Comparison of ENCODE assay signal across 12 mouse cellular contexts in genomic region chr5:113910705-113911104, GRCm38 (mm10). TPM values are rescaled to one million over a fixed set of nuclear protein-coding genes. Genes with fewer than 3 reads are reported as not detected.
DNase-seq lines count a peak whose midpoint lies in the region; ATAC-seq and TF ChIP-seq lines count a peak whose summit lies in the region.
"Had no signal": no experiment of that assay in that cellular context is flagged by ENCODE, and none has a peak within 500 bp of the region (broad histone marks: within the 10 kb centered on the region; RNA-seq: fewer than 3 reads in every experiment).

No protein-coding gene starts in this region.

- H3K36me3 ChIP-seq in E14TG2a.4 (ENCODE audit: insufficient read depth, low read length): no peaks in the 10 kb centered on the region
- no peaks in the 10 kb centered on the region for H3K36me3 ChIP-seq in kidney, embryonic 16.5 days (ENCODE audit: insufficient read depth, low read length)
- H3K36me3 ChIP-seq in liver, embryonic 15.5 days (replicated peaks): no peaks in the 10 kb centered on the region
- no peaks in the 10 kb centered on the region for H3K36me3 ChIP-seq in midbrain, embryonic 10.5 days
- H3K36me3 ChIP-seq: forebrain, embryonic 15.5 days; hindbrain, embryonic 10.5 days had no signal

- no peaks in the 10 kb centered on the region for H3K27me3 ChIP-seq in E14TG2a.4 (ENCODE audit: insufficient read depth, low read length)
- no peaks in the 10 kb centered on the region for H3K27me3 ChIP-seq in kidney, embryonic 16.5 days (ENCODE audit: insufficient read depth, low read length)
- H3K27me3 ChIP-seq in liver, embryonic 15.5 days: no peaks in the 10 kb centered on the region
- H3K27me3 ChIP-seq in midbrain, embryonic 10.5 days (ENCODE audit: low read depth, poor library complexity, severe bottlenecking): no peaks in the 10 kb centered on the region
- H3K27me3 ChIP-seq: forebrain, embryonic 15.5 days had no signal

- no peak overlapping the region for H3K4me2 ChIP-seq in kidney, embryonic 16.5 days (replicated peaks; ENCODE audit: low read depth, low read length)
- peak overlapping the region; percentile 100 for H3K4me2 ChIP-seq in liver, embryonic 15.5 days
- H3K4me2 ChIP-seq: forebrain, embryonic 15.5 days had no signal

- no peak overlapping the region for H3K9ac ChIP-seq in kidney, embryonic 16.5 days (replicated peaks; ENCODE audit: low read length)
- H3K9ac ChIP-seq in liver, embryonic 15.5 days: no peak overlapping the region
- H3K9ac ChIP-seq: forebrain, embryonic 15.5 days had no signal

- H3K4me3 ChIP-seq in E14TG2a.4 (replicated peaks; ENCODE audit: low read length): peak overlapping the region; percentile 27; the same call in 1 of the 2 replicates
- no peak overlapping the region for H3K4me3 ChIP-seq in brown adipose tissue, adult 24 weeks (ENCODE audit: insufficient read depth, low read depth, low read length)
- no peak overlapping the region for H3K4me3 ChIP-seq in kidney, embryonic 16.5 days (ENCODE audit: low read length)
- no peak overlapping the region for H3K4me3 ChIP-seq in liver, embryonic 15.5 days (replicated peaks)
- H3K4me3 ChIP-seq in midbrain, embryonic 10.5 days: no peak overlapping the region
- H3K4me3 ChIP-seq: forebrain, embryonic 15.5 days; hindbrain, embryonic 10.5 days had no signal

- TF ChIP-seq CTCF in E14TG2a.4 (conservative IDR thresholded peaks at IDR 0.05; ENCODE audit: low read length): no peak

- H3K27ac ChIP-seq in brown adipose tissue, adult 24 weeks (replicated peaks; ENCODE audit: low read depth, low read length): peak overlapping the region; percentile 36; the same call in 1 of the 2 replicates
- peak overlapping the region; percentile 74; the same call in 1 of the 2 replicates for H3K27ac ChIP-seq in kidney, embryonic 16.5 days (ENCODE audit: low read length)
- no peak overlapping the region for H3K27ac ChIP-seq in liver, embryonic 15.5 days (replicated peaks)
- no peak overlapping the region for H3K27ac ChIP-seq in midbrain, embryonic 10.5 days (replicated peaks)
- H3K27ac ChIP-seq: hindbrain, embryonic 10.5 days had no signal

- H3K9me3 ChIP-seq in E14TG2a.4 (ENCODE audit: low read length): no peaks in the 10 kb centered on the region
- no peaks in the 10 kb centered on the region; the same call in 1 of the 2 replicates for H3K9me3 ChIP-seq in kidney, embryonic 16.5 days (ENCODE audit: low read length)
- no peaks in the 10 kb centered on the region for H3K9me3 ChIP-seq in liver, embryonic 15.5 days (replicated peaks)
- H3K9me3 ChIP-seq in midbrain, embryonic 10.5 days (replicated peaks): no peaks in the 10 kb centered on the region
- H3K9me3 ChIP-seq: forebrain, embryonic 15.5 days; hindbrain, embryonic 10.5 days had no signal

- ATAC-seq in kidney, embryonic 16.5 days (ENCODE audit: low FRiP score, low TSS enrichment): no peak
- no peak for ATAC-seq in liver, embryonic 15.5 days (ENCODE audit: insufficient read depth)
- ATAC-seq: activated CD4-positive, CD25-positive, alpha-beta regulatory T cell, adult 4 months; forebrain, embryonic 15.5 days had no signal

- 65% methylated on average over 6 of the region's 6 CpGs for WGBS in kidney, embryonic 16.5 days
- 68% methylated on average over 6 of the region's 6 CpGs for WGBS in liver, embryonic 15.5 days (ENCODE audit: insufficient replicate concordance)
- 81% methylated on average over 6 of the region's 6 CpGs for WGBS in midbrain, embryonic 10.5 days

- DNase-seq in cerebellum, adult 9-11 months: no peak
- DNase-seq in ovary, postnatal 36 days (ENCODE audit: low spot score): no peak
- no peak for DNase-seq in midbrain, embryonic 10.5 days (ENCODE audit: low spot score)
- DNase-seq: cerebellum, adult 11 months; spleen, adult 18-20 months had no signal

- peaks cover 50% of the 10 kb centered on the region for H3K4me1 ChIP-seq in E14TG2a.4 (replicated peaks; ENCODE audit: low read depth, low read length)
- H3K4me1 ChIP-seq in brown adipose tissue, adult 24 weeks (ENCODE audit: control insufficient read depth, insufficient read depth, insufficient read length, low read length): no peaks in the 10 kb centered on the region
- peaks cover 33% of the 10 kb centered on the region for H3K4me1 ChIP-seq in kidney, embryonic 16.5 days (ENCODE audit: insufficient read depth, low read length)
- peaks cover 49% of the 10 kb centered on the region for H3K4me1 ChIP-seq in liver, embryonic 15.5 days (replicated peaks)
- peaks cover 44% of the 10 kb centered on the region for H3K4me1 ChIP-seq in midbrain, embryonic 10.5 days

RNA-seq across cellular contexts. Expression of gene Coro1c, which starts 2.1 kb away (rescaled TPM):
- polyA plus RNA-seq in brown adipose tissue, adult 24 weeks (2012; ENCODE audit: insufficient read depth, insufficient read length, missing spikeins): 12.6 and 19.9 TPM in 2 replicates
- 122 and 126 TPM in 2 replicates for polyA plus RNA-seq in kidney, embryonic 16.5 days (2015; fragmentation: Nextera tagmentation; extraction: Ambion mirVana)
- 38.6 and 43.4 TPM in 2 replicates for polyA plus RNA-seq in liver, embryonic 15.5 days (2015; fragmentation: Nextera tagmentation; extraction: Ambion mirVana)
- polyA plus RNA-seq in midbrain, embryonic 10.5 days (2016; fragmentation: Nextera tagmentation; extraction: Ambion mirVana): 205 and 233 TPM in 2 replicates

Comparison
In these comparisons a context has a peak if more than half of its experiments do, and no peak if none do; other contexts are left out.
1. H3K27ac ChIP-seq: peak in brown adipose tissue, adult 24 weeks (single experiment) and kidney, embryonic 16.5 days (single experiment); none in liver, embryonic 15.5 days (single experiment) and midbrain, embryonic 10.5 days (single experiment).